Mouse (Mus musculus) B cell, adult 67 days (primary cell): ENCODE data around the gene Pex13. TPM values are rescaled to one million over a fixed set of nuclear protein-coding genes. Genes with fewer than 3 reads are reported as not detected.

Experiments used
- total RNA-seq, 2 experiments: library from RNA; stranded (reverse); gene quantifications; 4 replicates each; pipeline ENCODE4 v1.2.4; 2023

The Pex13 gene
- 10 to 100 TPM; 23.4 to 29.8 TPM for total RNA-seq

DNA sequence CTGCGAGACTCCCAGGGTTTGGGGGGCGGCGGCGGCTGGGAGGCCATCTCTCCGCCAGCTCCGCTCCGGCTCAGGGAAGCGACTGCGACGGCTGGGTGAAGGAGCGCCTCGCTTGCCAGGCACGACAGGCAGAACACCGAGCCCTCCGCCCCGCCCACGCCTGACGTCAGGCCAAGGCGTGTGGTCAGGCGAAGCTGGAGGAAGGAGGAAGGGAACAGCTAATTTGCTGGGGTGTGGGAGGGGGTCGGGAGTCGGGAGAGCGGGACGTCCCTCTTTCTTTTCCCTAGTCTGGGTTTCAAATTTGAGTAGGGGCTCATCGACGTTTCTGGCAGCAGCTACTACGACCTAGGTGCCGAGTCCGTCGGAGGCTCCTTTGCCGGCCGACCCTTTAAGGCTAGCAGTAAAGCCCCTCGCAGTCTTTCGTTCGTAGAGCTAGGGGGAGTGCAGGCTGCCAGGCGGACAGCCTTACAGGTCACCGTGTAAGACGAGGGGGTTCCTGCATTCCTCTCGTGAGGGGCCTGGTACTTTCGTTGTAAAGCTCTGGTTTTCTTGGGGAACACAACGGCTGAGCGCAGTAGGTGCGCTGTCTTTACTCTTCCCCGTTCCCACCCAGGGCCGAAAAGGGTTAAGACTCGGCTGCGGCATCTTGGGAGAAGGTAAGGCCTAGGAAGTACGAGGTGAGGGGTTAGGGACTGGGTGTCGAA, at the start of gene Pex13:
Gene Pex13, minus strand, starts transcription at position 162 of the 704 bp plus-strand sequence.

GRCm38 (mm10) chr11:23665311-23665786, 410 bp downstream of the Pex13 start, which contains the start of gene Pus10:
Gene Pus10, plus strand, starts transcription at chr11:23665674.

GRCm38 (mm10) chr11:23632945-23633878, 32.5 kb downstream of the Pex13 start, which contains the start of gene 0610010F05Rik:
Gene 0610010F05Rik, minus strand, starts transcription at chr11:23633639.

Other genes starting within 250 kb of the Pex13 start
- gene Ahsa2, start 167.9 kb downstream of the Pex13 start, total RNA-seq, result 10 to 100 TPM; 50.8 to 76.4 TPM
- gene 1700093K21Rik, start 144.8 kb downstream of the Pex13 start, total RNA-seq, result not detected
- 1 to 10 TPM; 5.3 to 5.7 TPM for gene 0610010F05Rik, start 32.3 kb downstream of the Pex13 start, total RNA-seq
- 10 to 100 TPM; 25.4 to 25.5 TPM for gene Pus10, start 285 bp downstream of the Pex13 start, total RNA-seq
- 100 to 1,000 TPM; 214 to 242 TPM for gene Rel, start 105.0 kb upstream of the Pex13 start, total RNA-seq
- gene Papolg, start 229.3 kb upstream of the Pex13 start, total RNA-seq, result 10 to 100 TPM; 54.1 to 58.8 TPM